Mouse (Mus musculus) thymus, adult 2 months (tissue): ENCODE data around the gene Tmem202. TPM values are rescaled to one million over a fixed set of nuclear protein-coding genes. Genes with fewer than 3 reads are reported as not detected.

Source experiments
- DNase-seq: peaks from one replicate; pipeline ENCODE4 v3.0.0; 2021
- H3K27ac ChIP-seq: fragments of 200-500 bp; 2 replicates; pipeline ENCODE4 v1.5.1; 2012; ENCODE audit warnings: low read length, control low read depth; ENCODE audit not compliant: control insufficient read depth, insufficient read depth
- H3K27me3 ChIP-seq: fragments of 200-500 bp; 2 replicates; pipeline ENCODE4 v1.6.1; 2012; ENCODE audit warnings: mild to moderate bottlenecking, low read length, moderate library complexity, mixed read lengths; ENCODE audit not compliant: control insufficient read depth, insufficient read depth
- H3K36me3 ChIP-seq: fragments of 200-500 bp; 2 replicates; pipeline ENCODE4 v1.6.1; 2012; ENCODE audit warnings: mild to moderate bottlenecking, low read length, moderate library complexity; ENCODE audit not compliant: control insufficient read depth, insufficient read depth
- H3K4me1 ChIP-seq: fragments of 200-500 bp; replicated peaks from 2 replicates; pipeline ENCODE4 v1.6.1; 2012; ENCODE audit warnings: low read length; ENCODE audit not compliant: control insufficient read depth, insufficient read depth
- H3K4me3 ChIP-seq: fragments of 200-500 bp; 2 replicates; pipeline ENCODE4 v1.5.1; 2012; ENCODE audit warnings: mild to moderate bottlenecking, low read length, control low read depth, moderate library complexity; ENCODE audit not compliant: control insufficient read depth, insufficient read depth
- CTCF ChIP-seq: fragments of 200-500 bp; IDR thresholded peaks from 2 replicates; pipeline ENCODE4 v1.5.1; 2012; ENCODE audit warnings: mild to moderate bottlenecking, control low read depth, low read length, moderate library complexity, borderline replicate concordance; ENCODE audit not compliant: control insufficient read depth, poor library complexity, insufficient read depth; ENCODE audit errors: extremely low read depth
- POLR2A ChIP-seq: fragments of 200-500 bp; IDR thresholded peaks from 2 replicates; pipeline ENCODE4 v1.6.1; 2012; ENCODE audit warnings: mild to moderate bottlenecking, low read length, control low read depth, moderate library complexity; ENCODE audit not compliant: control insufficient read depth, poor library complexity, insufficient read depth; ENCODE audit errors: extremely low read depth
- WGBS: fragments of 180-500 bp; shearing (Covaris S2); methylation state at CpG from one replicate; pipeline ENCODE4 v1.1.7; 2018; 5-methylcytosine and 5-hydroxymethylcytosine counted together
- polyA plus RNA-seq: library from polyadenylated mRNA; depleted of rRNA; stranded (reverse); fragments of >200 nt; gene quantifications from 2 replicates; pipeline ENCODE4 v1.2.3, GENCODE M21; 2012; rRNA removed

Gene Tmem202
- 0.23 and 0.35 TPM in 2 replicates for polyA plus RNA-seq

DNA sequence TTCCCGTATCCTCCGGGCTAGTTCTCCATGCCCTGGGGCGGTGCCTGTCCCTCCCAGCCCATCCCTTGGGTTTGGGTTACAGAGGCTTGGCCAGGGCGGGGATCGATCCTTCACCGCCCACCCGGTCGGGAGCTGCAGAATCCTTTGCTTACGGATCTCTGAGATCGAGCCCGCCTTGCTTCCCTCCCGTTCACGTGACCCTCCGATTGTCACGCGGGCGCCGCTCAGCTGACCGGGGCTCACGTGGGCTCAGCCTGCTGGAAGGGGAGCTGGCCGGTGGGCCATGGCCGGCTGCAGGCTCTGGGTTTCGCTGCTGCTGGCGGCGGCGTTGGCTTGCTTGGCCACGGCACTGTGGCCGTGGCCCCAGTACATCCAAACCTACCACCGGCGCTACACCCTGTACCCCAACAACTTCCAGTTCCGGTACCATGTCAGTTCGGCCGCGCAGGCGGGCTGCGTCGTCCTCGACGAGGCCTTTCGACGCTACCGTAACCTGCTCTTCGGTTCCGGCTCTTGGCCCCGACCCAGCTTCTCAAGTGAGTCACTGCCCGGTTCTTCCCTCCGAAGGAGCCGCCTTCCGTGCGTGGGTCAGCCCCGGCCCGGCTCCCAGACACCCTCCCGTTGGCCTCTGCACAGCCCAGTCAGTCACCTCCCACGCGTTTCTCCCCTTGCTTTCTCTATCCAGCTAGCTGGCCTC, at the start of gene Tmem202, which contains the start of gene Hexa:
TSS of gene Tmem202 (minus strand) at position 407 of the 697 bp plus-strand sequence.
TSS of gene Hexa (plus strand) at position 100 of the 697 bp plus-strand sequence.
- Histone ChIP-seq H3K36me3 (no peaks in the 10 kb centered on the region), H3K4me3 (peak within 1 kb of the TSS; percentile 80), H3K4me1 (peaks cover 10% of the 10 kb centered on the region), H3K27me3 (no peaks in the 10 kb centered on the region), H3K27ac (no peak within 1 kb of the TSS)
- TF ChIP-seq CTCF, result no peak
- TF ChIP-seq POLR2A, result peak; percentile 47; the same call in 1 of the 2 replicates
- peak; percentile 61 for DNase-seq
- 1% methylated on average over 55 of the region's 55 CpGs for WGBS

DNA sequence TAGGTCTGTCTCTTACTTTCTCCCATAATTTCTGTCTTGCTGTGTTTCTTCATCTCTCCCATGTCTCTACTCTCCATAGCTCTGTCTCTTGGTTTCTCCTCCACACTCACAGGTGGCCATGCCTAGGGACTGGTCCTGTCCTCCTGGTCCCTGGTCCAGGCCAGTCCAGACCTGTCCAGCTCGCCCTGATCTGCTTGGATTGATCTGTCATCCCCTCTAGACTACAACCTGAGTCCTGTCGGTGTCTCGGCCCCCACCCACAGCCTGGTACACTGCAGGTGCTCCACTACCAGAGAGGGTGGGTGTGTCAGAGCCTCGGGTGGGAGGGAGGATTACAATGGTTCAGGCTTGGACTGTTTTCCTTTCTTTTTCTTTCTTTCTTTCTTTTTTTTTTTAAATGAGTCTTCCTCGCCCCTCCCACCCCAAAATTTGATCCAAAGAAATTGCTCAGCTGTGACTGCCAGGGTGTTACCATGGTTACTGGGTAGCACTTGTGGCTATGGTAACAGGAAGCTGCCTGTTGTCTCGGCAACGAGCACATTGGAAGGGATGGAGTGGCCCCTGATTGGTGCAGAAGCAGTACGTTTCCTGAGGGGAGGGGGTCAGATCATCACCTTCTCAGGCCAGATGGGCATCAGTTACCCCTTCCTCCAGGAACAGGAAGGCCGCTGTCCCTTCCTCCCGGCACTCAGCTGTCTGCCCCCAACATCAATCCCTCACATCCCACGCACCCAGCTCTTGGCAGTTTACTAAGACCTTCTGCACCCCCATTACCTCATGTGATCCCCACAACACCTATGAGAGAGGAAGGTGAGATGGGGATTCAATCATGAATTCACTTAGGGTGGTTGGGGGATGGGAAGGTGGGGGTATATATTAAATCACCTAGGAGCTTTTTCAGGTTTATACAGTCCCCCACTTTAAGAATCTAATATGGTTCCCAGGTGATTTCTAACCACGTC, 49.3 kb upstream of the Tmem202 start:
- TF ChIP-seq POLR2A (no peak), CTCF (no peak)
- no peak overlapping the region for H3K27ac ChIP-seq
- no peak for DNase-seq
- H3K4me3 ChIP-seq, result no peak overlapping the region
- H3K4me1 ChIP-seq, result no peaks in the 10 kb centered on the region
- no peaks in the 10 kb centered on the region for H3K36me3 ChIP-seq
- WGBS, result 55% methylated on average over 12 of the region's 12 CpGs
- H3K27me3 ChIP-seq, result no peaks in the 10 kb centered on the region

DNA sequence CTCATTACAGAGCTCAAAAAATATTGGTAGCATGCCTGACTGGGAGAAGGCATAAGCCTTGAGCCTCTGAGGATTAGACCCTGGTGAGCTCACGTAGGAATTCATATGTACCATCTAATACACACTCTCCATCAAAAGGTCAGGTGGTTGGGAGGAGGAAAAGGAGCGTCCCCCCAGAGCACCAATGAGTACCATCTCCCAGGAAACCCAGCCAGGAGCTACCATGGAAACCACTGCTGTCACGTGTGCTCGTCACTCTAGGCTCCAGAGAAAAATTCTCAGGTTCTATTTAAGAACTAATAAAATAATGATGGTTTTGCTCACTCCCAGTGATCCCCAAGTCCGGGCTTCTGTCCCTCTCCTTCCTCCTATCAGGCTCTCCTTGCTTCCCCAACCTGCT, 48.6 kb upstream of the Tmem202 start:
- no peak overlapping the region for H3K4me3 ChIP-seq
- H3K4me1 ChIP-seq, result no peaks in the 10 kb centered on the region
- DNase-seq, result no peak
- no peak overlapping the region for H3K27ac ChIP-seq
- WGBS, result 78% methylated on average over 5 of the region's 5 CpGs
- no peak for TF ChIP-seq CTCF
- TF ChIP-seq POLR2A, result no peak
- H3K27me3 ChIP-seq, result no peaks in the 10 kb centered on the region
- no peaks in the 10 kb centered on the region for H3K36me3 ChIP-seq

DNA sequence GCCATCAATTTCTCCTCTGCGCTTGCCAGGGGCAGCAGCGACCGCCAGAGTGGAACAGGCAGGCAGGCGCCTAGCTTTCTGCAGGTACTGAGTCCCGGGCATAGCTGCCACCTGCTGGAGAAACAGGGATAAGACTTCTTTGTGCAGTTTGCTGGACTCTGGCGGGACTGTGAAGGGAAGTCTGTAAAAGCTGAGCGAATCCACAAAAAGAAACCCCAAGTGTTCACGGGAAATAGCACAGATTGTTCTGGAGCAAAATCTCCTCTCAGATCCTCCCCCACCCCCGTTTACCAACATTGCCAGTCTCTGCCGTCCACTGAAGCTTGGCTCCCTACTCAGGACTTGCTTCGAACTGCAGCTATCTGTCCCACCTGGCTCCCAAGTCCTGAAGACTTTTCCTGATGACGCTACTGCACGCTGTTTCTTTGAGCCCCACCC, 45.2 kb upstream of the Tmem202 start:
- TF ChIP-seq CTCF (peak; percentile 76), POLR2A (no peak)
- H3K4me3 ChIP-seq, result no peak overlapping the region
- no peak overlapping the region for H3K27ac ChIP-seq
- H3K27me3 ChIP-seq, result no peaks in the 10 kb centered on the region
- 7% methylated on average over 13 of the region's 13 CpGs for WGBS
- H3K36me3 ChIP-seq, result no peaks in the 10 kb centered on the region
- peak; percentile 70 for DNase-seq
- H3K4me1 ChIP-seq, result no peaks in the 10 kb centered on the region

DNA sequence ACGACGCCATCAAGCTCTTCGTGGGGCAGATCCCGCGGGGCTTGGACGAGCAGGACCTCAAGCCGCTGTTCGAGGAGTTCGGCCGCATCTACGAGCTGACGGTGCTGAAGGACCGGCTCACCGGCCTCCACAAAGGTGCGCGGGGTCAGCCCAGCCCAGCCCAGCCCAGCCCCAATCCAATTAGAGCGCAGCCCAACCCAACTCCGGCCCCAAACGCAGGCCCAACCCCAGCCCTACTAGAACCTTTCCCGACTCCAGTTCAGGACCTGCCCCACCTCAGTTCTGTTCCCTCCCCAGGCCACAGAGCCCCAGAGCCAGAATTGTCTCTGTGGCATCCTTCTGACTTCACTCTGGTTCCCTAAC, 38.8 kb upstream of the Tmem202 start:
- Histone ChIP-seq H3K27me3 (peaks cover 2% of the 10 kb centered on the region; the same call in 1 of the 2 replicates), H3K36me3 (no peaks in the 10 kb centered on the region), H3K27ac (no peak overlapping the region), H3K4me3 (peak overlapping the region; percentile 9; the same call in 1 of the 2 replicates), H3K4me1 (peaks cover 10% of the 10 kb centered on the region)
- DNase-seq, result no peak
- WGBS, result 4% methylated on average over 20 of the region's 20 CpGs
- TF ChIP-seq CTCF (no peak), POLR2A (no peak)

DNA sequence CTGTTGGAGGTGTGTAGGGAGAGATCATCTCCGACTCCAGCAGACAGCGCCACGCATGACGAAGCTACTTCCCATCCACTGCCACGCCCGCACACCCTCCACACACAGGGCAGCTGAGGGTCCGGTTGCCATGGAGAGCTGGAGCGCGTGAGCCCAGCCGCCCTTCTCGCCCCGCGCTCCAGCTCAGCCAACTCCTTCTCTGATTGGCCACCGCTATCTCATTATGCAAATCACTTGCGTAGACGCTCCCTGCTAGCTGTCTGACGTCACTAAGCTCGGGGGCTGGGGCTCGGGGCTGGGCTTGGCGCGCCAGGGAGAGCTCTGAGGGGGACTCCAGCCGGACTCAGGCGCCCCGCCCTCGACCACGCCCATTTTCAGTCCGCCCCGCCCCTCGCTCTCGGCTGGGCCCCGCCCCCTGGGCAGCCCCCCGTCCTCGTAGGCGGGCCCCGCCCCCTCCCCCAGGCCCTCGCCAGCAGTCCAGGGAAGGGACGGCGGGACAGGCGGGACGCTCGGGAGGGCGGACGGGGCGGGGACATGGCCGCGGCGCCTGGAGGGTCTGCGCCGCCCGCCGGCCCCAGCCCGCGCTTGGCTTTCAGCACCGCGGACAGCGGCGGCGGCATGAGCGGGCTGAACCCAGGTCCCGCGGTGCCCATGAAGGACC, 38.3 kb upstream of the Tmem202 start, which contains the start of gene Celf6:
TSS of gene Celf6 (plus strand) at position 74 of the 661 bp plus-strand sequence.
- peak within 1 kb of the TSS; percentile 9; the same call in 1 of the 2 replicates for H3K4me3 ChIP-seq
- no peak for TF ChIP-seq CTCF
- TF ChIP-seq POLR2A, result no peak
- WGBS, result under 1% methylated on average over 50 of the region's 61 CpGs

More for the DNA sequence above, 38.3 kb upstream of the Tmem202 start, which contains the start of gene Celf6:
- H3K4me1 ChIP-seq, result peaks cover 10% of the 10 kb centered on the region
- DNase-seq, result peak; percentile 88
- peaks cover 2% of the 10 kb centered on the region; the same call in 1 of the 2 replicates for H3K27me3 ChIP-seq
- no peak within 1 kb of the TSS for H3K27ac ChIP-seq
- H3K36me3 ChIP-seq, result no peaks in the 10 kb centered on the region
